Mouse (Mus musculus): ENCODE measurements around the gene Tex38.

Tex38 gene

GRCm38 (mm10) chr4:115767647-115768467 is 13.0 kb downstream of the Tex38 start:
- no peak for DNase-seq

- DNase-seq, result no peak
Observed at GRCm38 (mm10) chr4:115764581-115764980, 16.2 kb downstream of the Tex38 start.

GRCm38 (mm10) chr4:115761206-115761605 is 19.6 kb downstream of the Tex38 start:
- no peak for DNase-seq

GRCm38 (mm10) chr4:115754851-115755250 is 26.0 kb downstream of the Tex38 start:
- DNase-seq, result no peak

- DNase-seq, result no peak
Observed at GRCm38 (mm10) chr4:115754101-115754500, 26.7 kb downstream of the Tex38 start.

GRCm38 (mm10) chr4:115749336-115749735 is 31.5 kb downstream of the Tex38 start:
- no peak for DNase-seq

- no peak for DNase-seq
Observed at GRCm38 (mm10) chr4:115748181-115748580, 32.6 kb downstream of the Tex38 start.

- no peak for DNase-seq
Observed at GRCm38 (mm10) chr4:115743096-115743495, 37.7 kb downstream of the Tex38 start.

GRCm38 (mm10) chr4:115742658-115743057 is 38.2 kb downstream of the Tex38 start:
- no peak for DNase-seq

GRCm38 (mm10) chr4:115738481-115738985 is 42.3 kb downstream of the Tex38 start:
- no peak for DNase-seq

- peak; percentile 98 to 99 for DNase-seq
Observed at GRCm38 (mm10) chr4:115737551-115738041, 43.2 kb downstream of the Tex38 start, which contains the start of gene Efcab14. Gene Efcab14, plus strand, starts transcription at chr4:115737744.

- DNase-seq, result no peak
Observed at GRCm38 (mm10) chr4:115734867-115735266, 46.0 kb downstream of the Tex38 start.

- no peak for DNase-seq
Observed at GRCm38 (mm10) chr4:115733746-115734145, 47.1 kb downstream of the Tex38 start.

GRCm38 (mm10) chr4:115732223-115732818 is 48.5 kb downstream of the Tex38 start:
- DNase-seq, result no peak

GRCm38 (mm10) chr4:115731588-115732222 is 49.1 kb downstream of the Tex38 start:
- peak; percentile 83 to 84 for DNase-seq

Data from B cell, adult 2 months (primary cell).